Mouse (Mus musculus): ENCODE measurements around the gene Rnf146. TPM values are rescaled to one million over a fixed set of nuclear protein-coding genes. Genes with fewer than 3 reads are reported as not detected.

Gene Rnf146
- polyA plus RNA-seq, 1 experiment from 2014 or later = 95.1 TPM

DNA sequence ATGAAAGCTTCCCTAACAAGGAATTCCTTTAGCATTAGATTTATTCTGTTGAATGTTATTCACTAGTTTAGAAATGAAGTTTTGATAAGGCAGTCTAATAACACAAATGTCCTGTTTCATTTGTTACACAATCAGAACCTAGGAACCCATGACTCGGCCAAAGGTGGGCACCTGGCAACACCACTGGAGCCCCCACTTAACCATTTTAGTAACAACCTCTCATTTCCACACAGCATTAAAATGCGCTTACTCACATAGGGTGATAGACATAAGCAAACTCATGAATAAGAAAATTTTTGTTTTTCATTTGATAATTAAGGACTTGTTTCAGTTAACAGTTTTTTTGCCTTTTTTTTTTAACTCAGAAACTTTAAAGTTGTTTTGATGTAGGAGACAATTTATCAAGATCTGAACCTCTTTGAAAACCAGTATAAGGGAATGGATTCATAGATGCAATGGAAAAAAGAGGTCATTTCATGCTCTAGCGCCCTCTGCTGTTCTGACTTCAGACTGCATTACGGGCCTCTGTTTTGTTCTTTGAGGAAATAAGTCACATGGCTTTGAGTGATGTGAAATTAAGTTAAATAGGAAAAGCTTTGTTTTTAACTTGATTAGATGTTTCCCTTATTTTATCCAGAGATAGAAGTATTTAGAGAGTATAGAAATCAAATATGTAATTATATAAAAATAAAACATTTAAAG lies 23.7 kb downstream of the Rnf146 start:
- Histone ChIP-seq H3K27me3 (no peaks in the 10 kb centered on the region), H3K9me3 (no peaks in the 10 kb centered on the region), H3K27ac (no peak overlapping the region), H3K4me1 (replicated peaks) (no peaks in the 10 kb centered on the region), H3K9ac (no peak overlapping the region), H3K36me3 (peaks cover 5% of the 10 kb centered on the region; the same call in 1 of the 2 replicates), H3K4me2 (no peak overlapping the region), H3K4me3 (no peak overlapping the region)
- ATAC-seq (ENCODE audit: low FRiP score) = no peak
- WGBS = 46% methylated on average over 4 of the region's 4 CpGs

DNA sequence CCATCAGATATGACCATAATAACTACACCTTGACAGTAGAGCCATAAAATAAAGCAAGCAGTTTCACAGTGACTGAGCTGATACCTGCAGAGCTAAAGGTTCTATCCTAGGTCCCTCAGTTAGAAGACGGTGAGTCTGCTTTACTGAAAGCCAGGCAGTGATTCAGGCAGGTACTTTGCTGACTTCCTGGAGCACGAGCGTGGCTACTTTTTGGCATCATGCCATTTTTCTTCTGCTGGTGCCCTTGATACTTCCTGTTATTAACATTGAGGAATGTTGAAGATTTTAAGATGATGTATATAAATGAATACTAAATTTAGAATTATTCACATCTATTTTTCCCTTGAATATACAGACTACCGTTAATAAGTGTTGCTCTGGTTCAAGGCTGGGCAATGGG lies 28.4 kb downstream of the Rnf146 start:
- WGBS = 91% methylated on average over 4 of the region's 4 CpGs
- no peaks in the 10 kb centered on the region for H3K36me3 ChIP-seq
- ATAC-seq (ENCODE audit: low FRiP score) = no peak
- H3K4me3 ChIP-seq = no peak overlapping the region
- no peaks in the 10 kb centered on the region for H3K4me1 ChIP-seq (replicated peaks)
- H3K4me2 ChIP-seq = no peak overlapping the region
- H3K9me3 ChIP-seq = no peaks in the 10 kb centered on the region
- no peak overlapping the region for H3K9ac ChIP-seq
- H3K27me3 ChIP-seq = no peaks in the 10 kb centered on the region
- no peak overlapping the region for H3K27ac ChIP-seq

DNA sequence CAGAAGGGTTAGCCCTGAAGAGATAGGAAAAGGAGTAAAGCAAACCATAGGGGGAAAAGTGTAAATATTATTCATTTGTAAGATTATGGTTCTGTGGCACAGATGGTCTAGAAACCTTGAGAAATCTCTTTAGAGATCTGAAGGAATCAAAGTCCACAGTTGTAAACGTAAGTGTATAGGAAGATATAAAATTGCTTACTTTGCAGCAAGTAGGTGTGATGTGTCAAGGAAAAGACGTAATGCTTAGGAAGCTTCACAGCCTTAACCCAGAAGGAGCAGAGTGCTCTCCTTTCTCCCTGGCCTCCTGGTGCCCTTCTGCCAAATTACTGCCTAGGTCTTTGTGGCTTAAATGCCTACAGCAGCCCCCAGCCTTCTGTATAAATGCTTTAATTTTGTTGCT lies 37.4 kb downstream of the Rnf146 start:
- no peaks in the 10 kb centered on the region for H3K4me1 ChIP-seq (replicated peaks)
- 87% methylated on average over 2 of the region's 2 CpGs for WGBS
- H3K36me3 ChIP-seq = no peaks in the 10 kb centered on the region
- no peak overlapping the region for H3K27ac ChIP-seq
- no peaks in the 10 kb centered on the region for H3K9me3 ChIP-seq
- H3K27me3 ChIP-seq = no peaks in the 10 kb centered on the region
- no peak overlapping the region for H3K4me2 ChIP-seq
- no peak for ATAC-seq (ENCODE audit: low FRiP score)
- H3K4me3 ChIP-seq = no peak overlapping the region
- H3K9ac ChIP-seq = no peak overlapping the region

DNA sequence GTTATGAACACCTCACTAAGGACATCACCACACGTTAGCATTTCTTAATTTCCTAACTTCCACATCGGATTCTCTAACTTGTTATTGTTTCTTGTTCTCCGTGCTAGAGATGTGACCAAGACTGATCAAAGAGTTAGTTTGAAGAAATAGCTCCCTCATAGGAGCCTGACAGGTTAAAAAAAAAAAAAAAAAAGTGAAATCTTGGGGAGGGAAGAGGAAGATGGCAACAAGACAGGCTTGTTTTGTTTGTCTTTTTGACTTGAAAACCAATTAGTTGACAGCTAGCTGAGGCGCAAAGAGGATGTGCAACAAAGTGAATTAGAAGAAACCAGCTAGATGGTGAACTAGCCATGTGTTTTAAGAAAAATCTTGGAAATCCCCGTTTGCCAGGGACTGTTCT lies 48.3 kb downstream of the Rnf146 start:
- no peak for ATAC-seq (ENCODE audit: low FRiP score)
- Histone ChIP-seq H3K27ac (no peak overlapping the region), H3K4me2 (peak overlapping the region; percentile 63), H3K9ac (no peak overlapping the region), H3K36me3 (no peaks in the 10 kb centered on the region), H3K27me3 (no peaks in the 10 kb centered on the region), H3K9me3 (no peaks in the 10 kb centered on the region), H3K4me3 (peak overlapping the region; percentile 66), H3K4me1 (replicated peaks) (peaks cover 18% of the 10 kb centered on the region)
- 40% methylated on average over 5 of the region's 5 CpGs for WGBS

DNA sequence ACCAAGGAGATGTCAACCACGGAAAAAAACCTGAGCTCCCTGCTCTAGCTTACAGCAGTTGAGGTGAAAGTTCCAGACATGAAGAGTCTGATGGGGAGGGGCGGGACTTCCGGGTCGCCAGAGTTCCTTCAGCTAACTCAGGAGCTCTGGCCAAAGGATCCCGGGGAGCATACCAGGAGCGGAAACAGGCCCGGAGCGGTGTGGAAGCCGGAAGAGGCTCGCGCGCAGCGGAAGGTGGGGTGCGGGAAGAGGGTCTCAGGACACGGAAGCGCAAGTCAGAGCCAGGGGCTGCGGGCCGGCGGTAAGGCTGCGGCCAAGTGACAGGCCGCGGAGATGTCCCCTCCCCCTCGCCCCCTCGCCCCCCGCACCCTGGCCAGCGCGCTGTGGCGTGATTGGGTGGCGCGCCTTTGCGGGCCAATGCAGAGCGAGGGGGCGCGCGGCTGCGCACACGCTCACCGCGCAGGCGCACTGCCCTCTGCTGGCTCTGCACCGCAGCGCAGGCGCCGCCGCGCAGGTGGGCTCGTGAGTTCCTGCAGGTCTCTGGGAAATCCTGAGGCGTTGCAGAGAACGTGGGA lies 49.1 kb downstream of the Rnf146 start, which contains the start of gene Echdc1:
Echdc1 (plus strand) TSS at position 103 of the 575 bp plus-strand sequence.
- Histone ChIP-seq H3K4me3 (peak within 1 kb of the TSS; percentile 66), H3K4me1 (replicated peaks) (peaks cover 18% of the 10 kb centered on the region), H3K27ac (peak within 1 kb of the TSS; percentile 91), H3K36me3 (no peaks in the 10 kb centered on the region), H3K9me3 (no peaks in the 10 kb centered on the region), H3K4me2 (peak within 1 kb of the TSS; percentile 63), H3K27me3 (no peaks in the 10 kb centered on the region), H3K9ac (peak within 1 kb of the TSS; percentile 77)
- WGBS = 0% methylated on average over 40 of the region's 49 CpGs
- ATAC-seq (ENCODE audit: low FRiP score) = peak; percentile 100

DNA sequence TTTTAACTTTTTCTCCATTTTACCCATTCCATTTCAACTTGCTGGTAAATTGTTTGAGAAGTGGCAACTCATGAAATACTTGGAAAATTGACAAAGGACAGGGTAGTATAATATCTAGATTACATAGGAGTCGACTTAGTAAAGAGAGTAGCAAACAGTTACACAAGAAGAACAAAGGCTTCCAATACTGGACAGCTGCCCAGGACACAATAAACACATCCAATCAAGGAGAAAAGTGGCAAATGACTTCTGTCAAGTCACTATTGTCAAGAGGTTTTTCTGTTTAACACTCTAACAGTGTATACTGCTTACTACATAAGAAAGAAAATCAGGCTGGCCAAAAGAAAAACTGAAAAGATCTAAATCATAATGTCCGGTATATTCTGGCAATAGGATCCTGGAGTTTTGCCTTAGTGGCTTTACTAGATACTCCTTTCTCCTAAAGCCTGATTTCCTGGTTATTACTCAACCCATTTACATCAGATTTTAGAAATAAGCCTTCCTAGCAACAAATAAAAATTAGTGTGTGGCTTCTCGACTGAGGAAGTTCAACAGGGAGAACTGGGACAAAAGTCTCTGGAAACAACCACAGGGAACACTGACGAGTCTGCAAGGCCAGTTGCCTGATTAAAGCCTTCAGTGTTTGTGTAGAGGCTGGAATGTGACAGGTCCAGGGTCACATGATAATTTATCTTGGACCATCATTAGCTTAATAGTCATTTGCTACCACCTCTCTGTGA lies 50.6 kb downstream of the Rnf146 start:
- peak overlapping the region; percentile 63; the same call in 1 of the 2 replicates for H3K4me2 ChIP-seq
- no peak for ATAC-seq (ENCODE audit: low FRiP score)
- H3K9me3 ChIP-seq = no peaks in the 10 kb centered on the region
- H3K9ac ChIP-seq = no peak overlapping the region
- H3K4me3 ChIP-seq = no peak overlapping the region
- 71% methylated on average over 4 of the region's 4 CpGs for WGBS
- H3K4me1 ChIP-seq (replicated peaks) = peaks cover 18% of the 10 kb centered on the region
- H3K27me3 ChIP-seq = no peaks in the 10 kb centered on the region
- H3K27ac ChIP-seq = no peak overlapping the region
- H3K36me3 ChIP-seq = no peaks in the 10 kb centered on the region

DNA sequence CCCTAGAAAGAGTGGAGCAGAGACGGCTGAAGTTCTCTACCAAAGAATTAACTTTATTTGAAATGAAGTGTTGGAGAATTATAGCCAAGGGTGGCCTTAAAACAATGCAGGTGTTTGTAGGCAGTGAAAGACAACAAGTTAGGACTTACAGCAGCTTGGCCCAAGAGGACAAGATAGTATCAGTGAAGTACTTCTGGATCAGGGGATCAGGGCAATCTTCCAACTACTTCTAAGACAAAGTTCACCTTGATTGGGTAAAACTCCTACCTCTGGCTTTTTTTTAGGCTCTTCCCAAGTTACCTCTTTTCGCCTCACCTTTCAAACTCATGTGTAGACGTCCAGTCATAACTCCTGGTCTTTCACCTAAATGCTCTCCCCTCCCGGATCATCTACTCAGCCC lies 60.0 kb downstream of the Rnf146 start:
- WGBS = 95% methylated on average over 4 of the region's 4 CpGs
- no peak for ATAC-seq (ENCODE audit: low FRiP score)
- no peaks in the 10 kb centered on the region for H3K27me3 ChIP-seq
- no peaks in the 10 kb centered on the region for H3K9me3 ChIP-seq
- H3K27ac ChIP-seq = no peak overlapping the region
- H3K4me3 ChIP-seq = no peak overlapping the region
- H3K4me2 ChIP-seq = no peak overlapping the region
- H3K4me1 ChIP-seq (replicated peaks) = no peaks in the 10 kb centered on the region
- no peaks in the 10 kb centered on the region for H3K36me3 ChIP-seq
- H3K9ac ChIP-seq = no peak overlapping the region

Other genes with a start within 250 kb of the Rnf146 start
- gene Soga3, start 218.6 kb downstream of the Rnf146 start, polyA plus RNA-seq (2015; fragmentation: Nextera tagmentation; extraction: Ambion mirVana) = 86.1 and 99.0 TPM in 2 replicates
- gene Gm49353, start 163.5 kb downstream of the Rnf146 start, polyA plus RNA-seq (2015; fragmentation: Nextera tagmentation; extraction: Ambion mirVana) = 11.7 and 15.4 TPM in 2 replicates
- gene 9330159F19Rik, start 150.8 kb downstream of the Rnf146 start, polyA plus RNA-seq (2015; fragmentation: Nextera tagmentation; extraction: Ambion mirVana) = 25.5 and 26.3 TPM in 2 replicates
- gene Echdc1, start 49.3 kb downstream of the Rnf146 start, polyA plus RNA-seq (2015; fragmentation: Nextera tagmentation; extraction: Ambion mirVana) = 21.1 and 25.5 TPM in 2 replicates
- gene Rspo3, start 173.4 kb upstream of the Rnf146 start, polyA plus RNA-seq (2015; fragmentation: Nextera tagmentation; extraction: Ambion mirVana) = 2.6 and 3.1 TPM in 2 replicates

All from hindbrain, embryonic 13.5 days (tissue).